Mouse (Mus musculus) forebrain, embryonic 16.5 days (tissue): Measurements from ENCODE around the gene 3110082I17Rik. TPM values are rescaled to one million over a fixed set of nuclear protein-coding genes. Genes with fewer than 3 reads are reported as not detected.

Source experiments
- ATAC-seq: fragments of 200-750 bp; cut with Nextera tagmentation; 2 replicates; pipeline ENCODE4 v1.8.0; 2017; ENCODE audit warnings: mild to moderate bottlenecking, moderate library complexity
- H3K27ac ChIP-seq: fragments of 300-500 bp; sonication (generic); 2 replicates; pipeline ENCODE4 v1.5.1; 2014; ENCODE audit warnings: low read length, control low read depth
- H3K27me3 ChIP-seq: fragments of 300-500 bp; sonication (generic); replicated peaks from 2 replicates; pipeline ENCODE4 v1.6.1; 2014; ENCODE audit warnings: low read length; ENCODE audit not compliant: control insufficient read depth, insufficient read depth
- H3K36me3 ChIP-seq: fragments of 300-500 bp; sonication (generic); 2 replicates; pipeline ENCODE4 v1.6.1; 2014; ENCODE audit not compliant: control insufficient read depth, insufficient read depth
- H3K4me1 ChIP-seq: fragments of 300-500 bp; sonication (generic); replicated peaks from 2 replicates; pipeline ENCODE4 v1.6.1; 2014; ENCODE audit warnings: low read length; ENCODE audit not compliant: control insufficient read depth, insufficient read depth
- H3K4me2 ChIP-seq: fragments of 300-500 bp; sonication (generic); 2 replicates; pipeline ENCODE4 v1.6.1; 2014; ENCODE audit warnings: mild to moderate bottlenecking, low read length, control low read depth
- H3K4me3 ChIP-seq: fragments of 300-500 bp; sonication (generic); replicated peaks from 2 replicates; pipeline ENCODE4 v1.5.1; 2014; ENCODE audit warnings: mild to moderate bottlenecking, low read length, control low read depth
- H3K9ac ChIP-seq: fragments of 300-500 bp; sonication (generic); replicated peaks from 2 replicates; pipeline ENCODE4 v1.6.1; 2014; ENCODE audit warnings: low read depth, low read length, control low read depth
- H3K9me3 ChIP-seq: fragments of 300-500 bp; sonication (generic); 2 replicates; pipeline ENCODE4 v1.6.1; 2016; ENCODE audit warnings: low read length; ENCODE audit not compliant: control insufficient read depth
- WGBS: fragments of 180-500 bp; shearing (Covaris S2); extraction: QIAGEN DNeasy Blood & Tissue Kit; methylation state at CpG from one replicate; pipeline ENCODE4 v1.1.7; 2014; 5-methylcytosine and 5-hydroxymethylcytosine counted together
- polyA plus RNA-seq: library from polyadenylated mRNA; unstranded; fragments of >200 nt; fragmentation: Nextera tagmentation; extraction: Ambion mirVana; gene quantifications from 2 replicates; pipeline ENCODE4 v1.2.1, GENCODE M21; 2015

Gene 3110082I17Rik
- polyA plus RNA-seq, 1 experiment from 2014 or later = 22.7 TPM

DNA sequence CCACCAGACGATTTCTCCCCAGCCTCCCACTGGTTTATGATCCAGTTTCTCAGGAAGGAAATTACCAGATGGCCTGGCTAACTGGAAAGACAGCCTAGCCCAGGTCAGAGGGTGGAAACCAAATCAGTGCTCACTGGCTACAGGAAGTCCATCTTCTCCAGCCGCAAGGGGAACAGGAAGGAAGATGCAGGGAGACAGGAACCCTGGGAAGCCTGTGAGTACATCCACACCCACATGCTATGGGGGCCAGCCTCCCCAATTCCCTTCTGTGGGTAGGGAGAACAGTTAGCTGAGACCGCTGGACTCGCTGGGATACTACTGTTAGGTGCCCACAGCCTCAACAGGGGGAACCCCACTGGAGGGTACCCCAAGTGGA, 72.1 kb downstream of the 3110082I17Rik start:
- Histone ChIP-seq H3K27me3 (no peaks in the 10 kb centered on the region), H3K4me1 (peaks cover 3% of the 10 kb centered on the region), H3K36me3 (no peaks in the 10 kb centered on the region), H3K4me2 (no peak overlapping the region), H3K9ac (no peak overlapping the region), H3K4me3 (no peak overlapping the region), H3K9me3 (no peaks in the 10 kb centered on the region), H3K27ac (no peak overlapping the region)
- no peak for ATAC-seq
- WGBS = 77% methylated on average over 4 of the region's 4 CpGs

- Histone ChIP-seq H3K4me1 (peaks cover 3% of the 10 kb centered on the region), H3K27ac (no peak overlapping the region), H3K9me3 (no peaks in the 10 kb centered on the region), H3K4me3 (no peak overlapping the region), H3K27me3 (no peaks in the 10 kb centered on the region), H3K36me3 (no peaks in the 10 kb centered on the region), H3K4me2 (no peak overlapping the region), H3K9ac (no peak overlapping the region)
- WGBS = 83% methylated on average over 10 of the region's 10 CpGs
- ATAC-seq = 0 out of 2 replicates have a peak, but pooled peaks have one; percentile 21
Observed at GRCm38 (mm10) chr5:139387329-139388194, 72.8 kb downstream of the 3110082I17Rik start.

GRCm38 (mm10) chr5:139386047-139386446, 74.3 kb downstream of the 3110082I17Rik start:
- no peak for ATAC-seq
- Histone ChIP-seq H3K4me1 (peaks cover 5% of the 10 kb centered on the region), H3K4me2 (no peak overlapping the region), H3K9me3 (no peaks in the 10 kb centered on the region), H3K27me3 (no peaks in the 10 kb centered on the region), H3K9ac (no peak overlapping the region), H3K36me3 (no peaks in the 10 kb centered on the region), H3K27ac (no peak overlapping the region), H3K4me3 (no peak overlapping the region)
- 91% methylated on average over 5 of the region's 5 CpGs for WGBS

GRCm38 (mm10) chr5:139384531-139384930, 75.8 kb downstream of the 3110082I17Rik start:
- no peaks in the 10 kb centered on the region for H3K9me3 ChIP-seq
- peaks cover 15% of the 10 kb centered on the region for H3K4me1 ChIP-seq
- no peak for ATAC-seq
- no peaks in the 10 kb centered on the region for H3K36me3 ChIP-seq
- no peak overlapping the region for H3K4me2 ChIP-seq
- no peak overlapping the region for H3K9ac ChIP-seq
- WGBS = 84% methylated on average over 10 of the region's 10 CpGs
- H3K27me3 ChIP-seq = no peaks in the 10 kb centered on the region
- H3K4me3 ChIP-seq = no peak overlapping the region
- H3K27ac ChIP-seq = no peak overlapping the region

- WGBS = 82% methylated on average over 9 of the region's 9 CpGs
- Histone ChIP-seq H3K4me1 (peaks cover 16% of the 10 kb centered on the region), H3K4me3 (no peak overlapping the region), H3K9ac (no peak overlapping the region), H3K4me2 (no peak overlapping the region), H3K27me3 (no peaks in the 10 kb centered on the region), H3K27ac (no peak overlapping the region), H3K36me3 (no peaks in the 10 kb centered on the region), H3K9me3 (no peaks in the 10 kb centered on the region)
- ATAC-seq = no peak
Observed at GRCm38 (mm10) chr5:139383234-139383633, 77.1 kb downstream of the 3110082I17Rik start.

GRCm38 (mm10) chr5:139382760-139383159, 77.6 kb downstream of the 3110082I17Rik start:
- no peak overlapping the region for H3K27ac ChIP-seq
- H3K9me3 ChIP-seq = no peaks in the 10 kb centered on the region
- no peak overlapping the region for H3K9ac ChIP-seq
- no peak for ATAC-seq
- peaks cover 14% of the 10 kb centered on the region for H3K4me1 ChIP-seq
- H3K4me2 ChIP-seq = no peak overlapping the region
- H3K36me3 ChIP-seq = no peaks in the 10 kb centered on the region
- no peak overlapping the region for H3K4me3 ChIP-seq
- WGBS = 78% methylated on average over 8 of the region's 8 CpGs
- no peaks in the 10 kb centered on the region for H3K27me3 ChIP-seq

DNA sequence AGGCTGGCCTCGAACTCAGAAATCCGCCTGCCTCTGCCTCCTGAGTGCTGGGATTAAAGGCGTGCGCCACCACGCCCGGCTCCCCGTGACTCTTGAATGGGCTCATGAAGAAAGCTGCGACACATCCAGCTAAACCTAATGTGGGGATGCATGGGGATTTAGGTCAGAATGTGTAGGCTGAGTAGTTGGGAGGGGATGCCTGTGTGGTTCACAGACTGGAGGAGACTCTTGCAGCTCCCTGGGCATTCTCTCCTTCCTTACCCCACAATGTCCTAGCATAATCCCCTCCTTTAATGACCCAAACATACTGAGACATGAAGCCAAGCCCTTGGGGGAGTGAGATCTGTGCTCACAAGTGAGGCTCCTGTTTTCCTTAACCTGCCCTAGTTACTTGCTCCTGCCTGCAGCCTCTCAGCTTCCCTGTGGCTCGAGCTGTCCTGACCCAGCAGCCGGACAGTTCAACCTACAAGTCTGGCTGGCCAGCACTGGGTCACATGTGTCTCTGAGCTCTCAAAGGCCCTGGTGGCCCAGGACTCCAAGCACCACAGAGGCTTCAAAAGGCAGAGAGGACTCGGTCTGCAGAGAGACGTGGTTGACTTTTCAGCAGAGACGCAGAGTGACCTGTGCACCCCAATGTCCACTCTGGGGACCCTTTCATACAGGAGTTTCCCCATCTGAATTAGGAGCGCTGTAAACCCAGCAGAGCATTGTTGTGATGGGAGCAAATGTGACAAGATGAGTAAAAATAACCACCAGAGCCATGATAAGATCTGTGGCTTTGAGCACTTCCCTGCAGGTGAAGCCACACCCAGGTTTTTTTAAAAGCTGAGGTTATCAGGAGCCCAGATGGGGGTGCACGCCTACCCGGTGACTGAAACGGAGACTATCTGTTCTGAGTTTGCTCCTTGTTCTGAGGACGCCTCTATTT, 78.5 kb downstream of the 3110082I17Rik start:
- Histone ChIP-seq H3K27me3 (no peaks in the 10 kb centered on the region), H3K4me2 (no peak overlapping the region), H3K4me3 (no peak overlapping the region), H3K9ac (no peak overlapping the region), H3K9me3 (no peaks in the 10 kb centered on the region), H3K27ac (no peak overlapping the region), H3K36me3 (no peaks in the 10 kb centered on the region), H3K4me1 (peaks cover 17% of the 10 kb centered on the region)
- WGBS = 87% methylated on average over 18 of the region's 18 CpGs
- ATAC-seq = no peak

GRCm38 (mm10) chr5:139380385-139381248, 79.7 kb downstream of the 3110082I17Rik start:
- Histone ChIP-seq H3K27me3 (no peaks in the 10 kb centered on the region), H3K36me3 (no peaks in the 10 kb centered on the region), H3K9me3 (no peaks in the 10 kb centered on the region), H3K4me1 (peaks cover 17% of the 10 kb centered on the region), H3K9ac (peak overlapping the region; percentile 67), H3K4me3 (peak overlapping the region; percentile 47), H3K27ac (no peak overlapping the region), H3K4me2 (peak overlapping the region; percentile 82)
- WGBS = 1% methylated on average over 70 of the region's 73 CpGs
- peak; percentile 79 for ATAC-seq
